Mouse (Mus musculus): ENCODE measurements at regions not wholly inside any gene's neighbourhood (a gene's known extent, or its start where the extent isn't known, plus 50 kb on each side); places are given as distances from the start of the nearest gene placed in this dataset.
A peak's percentile ranks its signal among the peaks of the same experiment; 100 is the strongest.

DNA sequence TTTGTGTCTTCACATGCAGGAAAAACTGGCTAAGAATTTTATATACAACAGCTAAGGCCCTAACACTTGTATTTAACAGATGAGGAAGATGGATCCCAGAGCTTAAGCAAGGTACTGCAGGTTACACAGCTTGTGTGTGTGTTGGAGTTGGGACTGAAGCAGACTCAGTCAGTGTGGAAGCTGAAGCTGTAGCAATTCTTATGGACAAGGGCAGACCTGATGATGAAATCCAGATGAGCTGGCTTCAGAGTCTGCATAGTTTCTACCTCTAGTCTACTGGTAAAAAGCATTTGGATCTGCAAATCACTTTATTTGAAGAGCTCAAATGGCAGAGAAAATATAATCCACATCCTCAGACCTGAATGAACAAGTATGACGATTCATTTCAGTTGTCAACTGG lies 226.7 kb downstream of the Bcl2l11 start:
- Histone ChIP-seq H3K27me3 (ENCODE audit: control insufficient read depth, insufficient read depth, low read length) (no peaks in the 10 kb centered on the region), H3K4me3 (ENCODE audit: low read depth, low read length) (no peak overlapping the region), H3K36me3 (ENCODE audit: control insufficient read depth, insufficient read depth, low read length) (no peaks in the 10 kb centered on the region), H3K27ac (ENCODE audit: low read length) (no peak overlapping the region), H3K4me1 (ENCODE audit: control insufficient read depth, insufficient read depth, low read length) (no peaks in the 10 kb centered on the region), H3K9me3 (ENCODE audit: control insufficient read depth, low read depth, low read length) (peaks cover 9% of the 10 kb centered on the region; the same call in 1 of the 2 replicates), H3K4me2 (replicated peaks; ENCODE audit: low read depth, low read length) (no peak overlapping the region), H3K9ac (replicated peaks; ENCODE audit: low read depth, low read length) (no peak overlapping the region)
- ATAC-seq (ENCODE audit: insufficient number of reproducible peaks, insufficient read depth, low FRiP score, low read depth), result no peak
- WGBS, result 65% methylated on average over 1 of the region's 1 CpGs

DNA sequence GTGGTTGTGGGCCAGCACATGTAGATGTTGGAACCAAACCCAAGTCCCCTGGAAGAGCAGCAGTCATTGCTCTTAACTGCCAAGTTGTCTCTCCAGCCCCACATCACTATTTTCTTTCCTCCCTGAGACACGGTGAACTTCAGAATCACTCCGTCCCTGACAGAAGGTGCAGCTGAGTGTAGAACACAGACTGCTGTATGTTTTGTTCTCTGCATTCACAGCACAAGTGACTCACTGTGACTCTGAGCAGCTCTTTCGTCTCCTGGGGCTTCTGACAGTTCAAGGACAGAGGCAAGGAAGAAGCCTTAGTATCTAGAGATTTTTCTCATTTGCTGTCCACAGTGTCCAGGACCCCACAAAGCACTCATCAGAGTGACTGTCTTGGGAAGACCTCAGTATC lies 227.6 kb downstream of the Bcl2l11 start:
- H3K4me2 ChIP-seq (replicated peaks; ENCODE audit: low read depth, low read length), result no peak overlapping the region
- H3K4me3 ChIP-seq (ENCODE audit: low read depth, low read length), result no peak overlapping the region
- 78% methylated on average over 3 of the region's 3 CpGs for WGBS
- H3K4me1 ChIP-seq (ENCODE audit: control insufficient read depth, insufficient read depth, low read length), result no peaks in the 10 kb centered on the region
- no peak overlapping the region for H3K9ac ChIP-seq (replicated peaks; ENCODE audit: low read depth, low read length)
- no peak for ATAC-seq (ENCODE audit: insufficient number of reproducible peaks, insufficient read depth, low FRiP score, low read depth)
- H3K27ac ChIP-seq (ENCODE audit: low read length), result no peak overlapping the region
- no peaks in the 10 kb centered on the region for H3K27me3 ChIP-seq (ENCODE audit: control insufficient read depth, insufficient read depth, low read length)
- no peaks in the 10 kb centered on the region for H3K36me3 ChIP-seq (ENCODE audit: control insufficient read depth, insufficient read depth, low read length)
- H3K9me3 ChIP-seq (ENCODE audit: control insufficient read depth, low read depth, low read length), result peaks cover 9% of the 10 kb centered on the region; the same call in 1 of the 2 replicates

DNA sequence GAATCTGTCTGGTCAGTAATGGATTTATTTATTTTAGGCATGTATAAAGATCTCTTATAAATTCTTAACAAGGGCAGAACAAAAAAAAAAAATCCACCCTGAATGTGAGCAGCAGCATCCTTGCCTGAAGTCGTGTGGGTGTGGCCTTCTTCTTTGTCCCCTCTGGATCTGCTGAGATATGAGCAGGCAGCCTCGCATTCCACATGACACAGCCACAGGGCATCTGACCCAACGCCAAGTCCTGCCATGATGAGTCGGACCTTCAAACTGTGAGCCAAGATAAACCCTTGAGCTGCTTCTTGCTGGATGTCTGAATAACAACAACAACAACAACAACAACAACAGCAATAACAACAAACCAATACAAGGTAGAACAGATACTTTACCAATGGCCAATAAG lies 230.5 kb downstream of the Bcl2l11 start:
- Histone ChIP-seq H3K36me3 (ENCODE audit: control insufficient read depth, insufficient read depth, low read length) (no peaks in the 10 kb centered on the region), H3K4me1 (ENCODE audit: control insufficient read depth, insufficient read depth, low read length) (no peaks in the 10 kb centered on the region), H3K4me3 (ENCODE audit: low read depth, low read length) (no peak overlapping the region), H3K9ac (replicated peaks; ENCODE audit: low read depth, low read length) (no peak overlapping the region), H3K4me2 (replicated peaks; ENCODE audit: low read depth, low read length) (no peak overlapping the region), H3K27me3 (ENCODE audit: control insufficient read depth, insufficient read depth, low read length) (no peaks in the 10 kb centered on the region), H3K27ac (ENCODE audit: low read length) (no peak overlapping the region), H3K9me3 (ENCODE audit: control insufficient read depth, low read depth, low read length) (peaks cover 9% of the 10 kb centered on the region; the same call in 1 of the 2 replicates)
- no peak for ATAC-seq (ENCODE audit: insufficient number of reproducible peaks, insufficient read depth, low FRiP score, low read depth)
- WGBS, result 86% methylated on average over 4 of the region's 4 CpGs

DNA sequence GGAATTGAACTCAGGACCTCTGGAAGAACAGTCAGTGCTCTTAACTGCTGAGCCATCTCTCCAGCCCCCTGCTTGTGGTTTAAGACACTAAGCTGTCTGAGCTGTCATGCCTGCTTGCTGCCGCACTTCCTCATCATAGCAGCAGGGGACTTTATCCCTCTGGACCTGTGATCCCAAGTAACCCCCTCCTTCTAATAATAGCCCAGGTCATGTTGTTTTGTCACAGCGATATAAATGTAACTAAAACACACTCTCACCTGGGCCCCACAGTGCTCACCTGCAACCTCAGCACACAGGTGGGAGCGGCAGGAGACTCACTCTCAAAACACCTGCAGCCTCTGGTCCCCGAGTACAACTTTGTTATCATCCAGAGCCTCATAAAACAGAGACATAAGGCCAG lies 231.9 kb upstream of the Spdye4c start:
- no peak for ATAC-seq (ENCODE audit: insufficient number of reproducible peaks, insufficient read depth, low FRiP score, low read depth)

DNA sequence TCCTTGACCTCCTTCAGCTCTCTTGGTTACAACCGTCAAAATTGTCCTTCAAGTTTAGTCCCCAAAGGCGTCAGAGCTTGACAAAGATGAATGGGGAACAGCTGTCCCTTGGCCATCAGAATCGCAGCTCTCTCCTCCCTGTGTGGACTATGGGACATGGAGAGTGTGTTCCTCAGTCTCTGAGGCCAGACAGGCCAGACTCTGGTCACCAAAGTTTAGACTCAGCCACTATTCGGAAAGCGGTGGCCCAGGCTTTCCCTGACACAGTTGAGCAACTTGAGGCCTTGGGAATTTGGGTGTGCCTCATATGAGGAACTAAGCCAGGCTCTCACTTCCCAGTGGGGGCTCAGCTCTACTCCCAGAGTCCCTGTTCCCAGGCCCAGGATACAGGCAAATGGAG lies 230.5 kb upstream of the Spdye4c start:
- H3K27ac ChIP-seq (ENCODE audit: low read length), result no peak overlapping the region
- WGBS, result 70% methylated on average over 5 of the region's 5 CpGs
- no peak overlapping the region for H3K9ac ChIP-seq (replicated peaks; ENCODE audit: low read depth, low read length)
- peaks cover 9% of the 10 kb centered on the region; the same call in 1 of the 2 replicates for H3K9me3 ChIP-seq (ENCODE audit: control insufficient read depth, low read depth, low read length)
- H3K4me2 ChIP-seq (replicated peaks; ENCODE audit: low read depth, low read length), result no peak overlapping the region
- H3K27me3 ChIP-seq (ENCODE audit: control insufficient read depth, insufficient read depth, low read length), result no peaks in the 10 kb centered on the region
- H3K4me1 ChIP-seq (ENCODE audit: control insufficient read depth, insufficient read depth, low read length), result peaks cover 11% of the 10 kb centered on the region
- no peaks in the 10 kb centered on the region for H3K36me3 ChIP-seq (ENCODE audit: control insufficient read depth, insufficient read depth, low read length)
- ATAC-seq (ENCODE audit: insufficient number of reproducible peaks, insufficient read depth, low FRiP score, low read depth), result no peak
- H3K4me3 ChIP-seq (ENCODE audit: low read depth, low read length), result no peak overlapping the region

More for the DNA sequence above, 231.9 kb upstream of the Spdye4c start:
- no peaks in the 10 kb centered on the region for H3K36me3 ChIP-seq (ENCODE audit: control insufficient read depth, insufficient read depth, low read length)
- H3K27ac ChIP-seq (ENCODE audit: low read length), result no peak overlapping the region
- H3K9ac ChIP-seq (replicated peaks; ENCODE audit: low read depth, low read length), result no peak overlapping the region
- WGBS, result 66% methylated on average over 4 of the region's 4 CpGs
- no peak overlapping the region for H3K4me3 ChIP-seq (ENCODE audit: low read depth, low read length)
- peaks cover 5% of the 10 kb centered on the region for H3K4me1 ChIP-seq (ENCODE audit: control insufficient read depth, insufficient read depth, low read length)
- H3K9me3 ChIP-seq (ENCODE audit: control insufficient read depth, low read depth, low read length), result peaks cover 9% of the 10 kb centered on the region; the same call in 1 of the 2 replicates
- H3K4me2 ChIP-seq (replicated peaks; ENCODE audit: low read depth, low read length), result no peak overlapping the region
- H3K27me3 ChIP-seq (ENCODE audit: control insufficient read depth, insufficient read depth, low read length), result no peaks in the 10 kb centered on the region

DNA sequence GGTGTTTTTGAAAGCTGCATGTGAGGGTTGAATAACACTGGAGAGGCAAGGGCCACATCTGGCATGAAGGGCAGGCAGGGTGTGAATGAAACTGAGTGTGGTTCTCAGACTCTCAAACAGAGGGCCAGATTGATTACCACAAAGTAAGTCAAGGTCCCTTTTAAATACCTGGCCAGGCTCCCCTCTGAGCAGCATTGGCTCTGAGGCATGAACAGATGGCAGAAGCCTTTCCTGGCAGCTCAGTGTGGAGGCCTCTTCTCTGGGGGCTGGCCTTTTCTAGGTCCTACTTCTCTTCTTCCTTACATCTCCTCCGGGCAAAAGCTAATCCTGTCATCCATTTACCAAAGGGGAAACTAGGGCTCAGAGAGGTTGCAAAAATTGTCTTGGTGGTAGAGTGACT lies 229.6 kb upstream of the Spdye4c start:
- Histone ChIP-seq H3K9me3 (ENCODE audit: control insufficient read depth, low read depth, low read length) (0 out of 2 replicates have a peak, but pooled peaks cover under 1% of the 10 kb centered on the region), H3K4me3 (ENCODE audit: low read depth, low read length) (no peak overlapping the region), H3K4me1 (ENCODE audit: control insufficient read depth, insufficient read depth, low read length) (peaks cover 11% of the 10 kb centered on the region), H3K4me2 (replicated peaks; ENCODE audit: low read depth, low read length) (no peak overlapping the region), H3K27ac (ENCODE audit: low read length) (no peak overlapping the region), H3K27me3 (ENCODE audit: control insufficient read depth, insufficient read depth, low read length) (no peaks in the 10 kb centered on the region), H3K9ac (replicated peaks; ENCODE audit: low read depth, low read length) (no peak overlapping the region), H3K36me3 (ENCODE audit: control insufficient read depth, insufficient read depth, low read length) (no peaks in the 10 kb centered on the region)
- ATAC-seq (ENCODE audit: insufficient number of reproducible peaks, insufficient read depth, low FRiP score, low read depth), result no peak
- WGBS, result 75% methylated on average over 1 of the region's 1 CpGs

DNA sequence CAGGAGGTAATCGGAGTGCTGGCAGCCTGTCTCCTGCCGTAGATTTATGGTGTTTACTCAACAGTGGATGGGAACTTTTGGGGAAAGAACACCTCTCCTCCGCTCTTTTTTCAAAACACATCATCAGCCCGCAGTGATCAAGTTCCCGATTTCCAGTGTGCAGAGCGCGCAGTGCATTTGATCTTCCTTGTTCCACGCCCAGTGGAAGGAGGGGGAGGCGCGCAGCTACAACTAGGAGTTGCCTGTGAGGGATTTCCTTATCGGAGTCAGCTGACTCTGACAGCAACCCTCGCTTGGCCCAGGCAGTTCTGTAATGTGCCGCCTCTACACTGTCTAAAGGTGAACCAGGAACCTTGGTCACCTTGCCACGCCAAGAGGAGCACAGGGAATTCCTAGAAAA lies 226.8 kb upstream of the Spdye4c start:
- Histone ChIP-seq H3K4me2 (replicated peaks; ENCODE audit: low read depth, low read length) (peak overlapping the region; percentile 50), H3K4me1 (ENCODE audit: control insufficient read depth, insufficient read depth, low read length) (peaks cover 11% of the 10 kb centered on the region), H3K36me3 (ENCODE audit: control insufficient read depth, insufficient read depth, low read length) (no peaks in the 10 kb centered on the region), H3K27ac (ENCODE audit: low read length) (no peak overlapping the region; the same call in 1 of the 2 replicates), H3K9me3 (ENCODE audit: control insufficient read depth, low read depth, low read length) (no peaks in the 10 kb centered on the region), H3K9ac (replicated peaks; ENCODE audit: low read depth, low read length) (no peak overlapping the region), H3K4me3 (ENCODE audit: low read depth, low read length) (peak overlapping the region; percentile 12; the same call in 1 of the 2 replicates), H3K27me3 (ENCODE audit: control insufficient read depth, insufficient read depth, low read length) (no peaks in the 10 kb centered on the region)
- ATAC-seq (ENCODE audit: insufficient number of reproducible peaks, insufficient read depth, low FRiP score, low read depth), result peak; percentile 88
- 7% methylated on average over 14 of the region's 14 CpGs for WGBS

DNA sequence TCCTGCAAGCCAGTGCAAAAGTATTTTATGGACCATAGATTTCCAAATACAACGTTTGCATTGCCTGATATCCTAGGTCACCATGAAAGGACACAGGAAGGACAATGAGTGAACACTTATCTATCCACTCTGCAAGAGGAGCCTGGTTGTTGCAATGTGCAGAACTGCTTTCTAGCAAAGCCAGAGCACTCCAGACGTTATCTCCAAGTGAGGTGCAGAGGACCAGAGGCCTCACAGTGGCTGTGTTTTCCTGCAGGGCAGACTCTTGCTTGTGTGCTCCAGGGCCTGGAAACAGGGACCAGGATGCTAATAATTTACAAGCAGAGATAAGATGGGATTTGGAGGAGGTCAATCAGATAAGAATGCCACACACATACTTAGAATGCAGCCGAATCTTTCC lies 226.0 kb upstream of the Spdye4c start:
- Histone ChIP-seq H3K9ac (replicated peaks; ENCODE audit: low read depth, low read length) (no peak overlapping the region), H3K27me3 (ENCODE audit: control insufficient read depth, insufficient read depth, low read length) (no peaks in the 10 kb centered on the region), H3K9me3 (ENCODE audit: control insufficient read depth, low read depth, low read length) (no peaks in the 10 kb centered on the region), H3K27ac (ENCODE audit: low read length) (no peak overlapping the region), H3K4me1 (ENCODE audit: control insufficient read depth, insufficient read depth, low read length) (peaks cover 11% of the 10 kb centered on the region), H3K36me3 (ENCODE audit: control insufficient read depth, insufficient read depth, low read length) (no peaks in the 10 kb centered on the region), H3K4me2 (replicated peaks; ENCODE audit: low read depth, low read length) (no peak overlapping the region), H3K4me3 (ENCODE audit: low read depth, low read length) (no peak overlapping the region)
- no peak for ATAC-seq (ENCODE audit: insufficient number of reproducible peaks, insufficient read depth, low FRiP score, low read depth)
- WGBS, result 34% methylated on average over 3 of the region's 3 CpGs

DNA sequence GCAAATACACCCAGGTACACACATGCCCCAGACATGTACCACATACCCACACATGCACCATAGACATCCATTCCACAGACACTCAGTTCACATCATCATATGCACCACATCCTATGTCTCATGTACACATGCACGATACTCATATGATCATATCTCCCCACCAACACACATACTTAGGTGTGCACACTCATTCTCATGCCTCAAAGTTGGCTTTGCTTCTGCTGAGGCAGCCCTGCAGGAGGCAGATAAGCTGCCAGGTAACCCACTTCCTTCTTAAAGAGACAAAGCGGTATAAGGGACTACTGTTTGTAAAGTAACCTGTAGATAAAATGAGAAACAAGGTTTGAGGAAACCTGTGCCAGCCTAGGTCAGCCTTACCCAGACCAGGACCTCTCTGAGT lies 225.2 kb upstream of the Spdye4c start:
- Histone ChIP-seq H3K9ac (replicated peaks; ENCODE audit: low read depth, low read length) (no peak overlapping the region), H3K27ac (ENCODE audit: low read length) (no peak overlapping the region), H3K4me1 (ENCODE audit: control insufficient read depth, insufficient read depth, low read length) (peaks cover 11% of the 10 kb centered on the region), H3K4me2 (replicated peaks; ENCODE audit: low read depth, low read length) (no peak overlapping the region), H3K36me3 (ENCODE audit: control insufficient read depth, insufficient read depth, low read length) (no peaks in the 10 kb centered on the region), H3K9me3 (ENCODE audit: control insufficient read depth, low read depth, low read length) (no peaks in the 10 kb centered on the region), H3K4me3 (ENCODE audit: low read depth, low read length) (no peak overlapping the region), H3K27me3 (ENCODE audit: control insufficient read depth, insufficient read depth, low read length) (no peaks in the 10 kb centered on the region)
- 87% methylated on average over 2 of the region's 2 CpGs for WGBS
- no peak for ATAC-seq (ENCODE audit: insufficient number of reproducible peaks, insufficient read depth, low FRiP score, low read depth)

Measured in stomach, embryonic 14.5 days (tissue).